Mouse (Mus musculus) CH12.LX (cell line): ENCODE measurements at regions not wholly inside any gene's neighbourhood (a gene's known extent, or its start where the extent isn't known, plus 50 kb on each side); places are given as distances from the start of the nearest gene placed in this dataset.

Experiments
- DNase-seq: peaks from one replicate; pipeline ENCODE4 v3.0.0-alpha.2; 2013; ENCODE audit errors: extremely low read depth
- H3K27ac ChIP-seq: 2 replicates; pipeline ENCODE4 v1.5.1; 2012; ENCODE audit warnings: low read depth, mild to moderate bottlenecking, control low read depth, moderate library complexity; ENCODE audit not compliant: insufficient read depth
- H3K27me3 ChIP-seq: replicated peaks from 2 replicates; pipeline ENCODE3; 2012; ENCODE audit warnings: inconsistent platforms
- H3K36me3 ChIP-seq, 2 experiments: replicated peaks in 1 of 2; 2 replicates each; pipeline versions ENCODE3 to v1.6.1; 2012; ENCODE audit warnings: inconsistent platforms in 1 of 2, low read length in 1 of 2, mild to moderate bottlenecking in 1 of 2, mixed read lengths in 1 of 2, moderate library complexity in 1 of 2; ENCODE audit not compliant: control insufficient read depth in 1 of 2, insufficient read depth in 1 of 2
- H3K4me1 ChIP-seq, 2 experiments: 2 replicates each; pipeline ENCODE4 v1.6.1; 2012; ENCODE audit warnings: inconsistent platforms in 1 of 2, moderate library complexity in 1 of 2; ENCODE audit not compliant: insufficient read depth in 2 of 2, control insufficient read depth in 1 of 2
- H3K4me2 ChIP-seq: 2 replicates; pipeline ENCODE4 v1.6.1; 2012; ENCODE audit warnings: low read depth, mild to moderate bottlenecking, control low read depth; ENCODE audit not compliant: poor library complexity, insufficient read depth, severe bottlenecking
- H3K4me3 ChIP-seq, 3 experiments: fragments of 150-350 bp in 1 of 3; sonication (generic) in 1 of 3; replicated peaks in 1 of 3; 2 replicates each; pipeline versions ENCODE3 to v1.5.1; 2011 to 2012; ENCODE audit warnings: low read depth in 2 of 3, low read length in 2 of 3, mild to moderate bottlenecking in 2 of 3, moderate library complexity in 2 of 3, control low read depth in 1 of 3, improper control_type of control experiment in 1 of 3, inconsistent platforms in 1 of 3, mixed read lengths in 1 of 3; ENCODE audit not compliant: poor library complexity in 1 of 3
- H3K79me2 ChIP-seq: replicated peaks from 2 replicates; pipeline ENCODE4 v1.6.1; 2012; ENCODE audit warnings: mild to moderate bottlenecking, moderate library complexity; ENCODE audit not compliant: control insufficient read depth, poor library complexity, insufficient read depth, severe bottlenecking; ENCODE audit errors: extremely low read depth
- H3K9ac ChIP-seq: 2 replicates; pipeline ENCODE4 v1.6.1; 2012; ENCODE audit warnings: low read depth, mild to moderate bottlenecking, control low read depth, moderate library complexity; ENCODE audit not compliant: insufficient read depth
- H3K9me3 ChIP-seq: replicated peaks from 2 replicates; pipeline ENCODE3; 2012; ENCODE audit warnings: low read length, inconsistent platforms, mixed read lengths
- CHD1 ChIP-seq: IDR thresholded peaks from 2 replicates; pipeline ENCODE4 v1.6.1; 2012; ENCODE audit warnings: low read depth, low read length, improper control_type of control experiment, inconsistent platforms
- CHD2 ChIP-seq: IDR thresholded peaks from 2 replicates; pipeline ENCODE4 v1.6.1; 2011; ENCODE audit warnings: low read length, improper control_type of control experiment
- E2F4 ChIP-seq: IDR thresholded peaks from 2 replicates; pipeline ENCODE4 v1.6.1; 2011; ENCODE audit warnings: low read depth, low read length, improper control_type of control experiment; ENCODE audit not compliant: insufficient replicate concordance
- EP300 ChIP-seq: IDR thresholded peaks from 2 replicates; pipeline ENCODE4 v1.6.1; 2011; ENCODE audit warnings: low read length, improper control_type of control experiment
- GABPA ChIP-seq: IDR thresholded peaks from 2 replicates; pipeline ENCODE4 v1.6.1; 2012; ENCODE audit warnings: low read depth, low read length, improper control_type of control experiment, inconsistent platforms; ENCODE audit not compliant: insufficient replicate concordance
- IRF4 ChIP-seq: IDR thresholded peaks from 2 replicates; pipeline ENCODE4 v1.6.1; 2014; ENCODE audit warnings: low read depth, mild to moderate bottlenecking, inconsistent platforms, low read length, improper control_type of control experiment
- MAZ ChIP-seq: IDR thresholded peaks from 2 replicates; pipeline ENCODE4 v1.6.1; 2012; ENCODE audit warnings: low read depth, mild to moderate bottlenecking, inconsistent platforms, low read length, improper control_type of control experiment, moderate library complexity
- MEF2A ChIP-seq: IDR thresholded peaks from 2 replicates; pipeline ENCODE4 v1.6.1; 2014; ENCODE audit warnings: low read depth, mild to moderate bottlenecking, inconsistent platforms, low read length, improper control_type of control experiment, borderline replicate concordance
- NRF1 ChIP-seq: IDR thresholded peaks from 2 replicates; pipeline ENCODE4 v1.6.1; 2014; ENCODE audit warnings: low read depth, mild to moderate bottlenecking, inconsistent platforms, low read length, improper control_type of control experiment, moderate library complexity
- SMC3 ChIP-seq: IDR thresholded peaks from 2 replicates; pipeline ENCODE4 v1.6.1; 2011; ENCODE audit warnings: low read depth, low read length, improper control_type of control experiment
- UBTF ChIP-seq: IDR thresholded peaks from 2 replicates; pipeline ENCODE4 v1.6.1; 2012; ENCODE audit warnings: low read depth, mild to moderate bottlenecking, inconsistent platforms, low read length, improper control_type of control experiment, moderate library complexity
- USF1 ChIP-seq: IDR thresholded peaks from 2 replicates; pipeline ENCODE4 v1.6.1; 2014; ENCODE audit warnings: low read depth, mild to moderate bottlenecking, inconsistent platforms, low read length, improper control_type of control experiment
- USF2 ChIP-seq: conservative IDR thresholded peaks from 2 replicates; pipeline ENCODE4 v1.6.1; 2011; ENCODE audit warnings: low read depth, low read length, improper control_type of control experiment
- ZKSCAN1 ChIP-seq: IDR thresholded peaks from 2 replicates; pipeline ENCODE4 v1.6.1; 2012; ENCODE audit warnings: low read depth, inconsistent platforms, low read length, improper control_type of control experiment, borderline replicate concordance
- ZNF384 ChIP-seq: IDR thresholded peaks from 2 replicates; pipeline ENCODE4 v1.6.1; 2012; ENCODE audit warnings: low read depth, low read length, improper control_type of control experiment, inconsistent platforms
- dilution Hi-C: fragments of 300-500 bp; cut with MboI; formaldehyde crosslinking; loops from 2 replicates; pipeline ENCODE4 v1.14.3; 2020; ENCODE audit warnings: low sequenced_read_pairs; ENCODE audit not compliant: extremely low pct_unique_long_range_greater_than_20kb, extremely low pct_ligation_motif_present
- in situ Hi-C: fragments of 300-500 bp; cut with MboI; formaldehyde crosslinking; loops from 3 replicates; pipeline ENCODE4 v1.14.3; 2019; ENCODE audit warnings: low sequenced_read_pairs, low pct_ligation_motif_present, low pct_unique_long_range_greater_than_20kb, mixed read lengths

- Histone ChIP-seq H3K27me3 (no peaks in the 10 kb centered on the region), H3K9ac (no peak overlapping the region), H3K4me3 (no peak overlapping the region), H3K36me3 (no peaks in the 10 kb centered on the region)
- in situ Hi-C loops, result no loop called here
- DNase-seq, result no peak
- no peak for TF ChIP-seq CHD2
- TF ChIP-seq ZKSCAN1, result no peak
- TF ChIP-seq GABPA, result no peak
- TF ChIP-seq SMC3, result no peak
- no peak for TF ChIP-seq UBTF
- TF ChIP-seq USF1, result no peak
- no peak for TF ChIP-seq MEF2A
- TF ChIP-seq, all 38 proteins: peak for 0
- H3K4me1 ChIP-seq, result no peaks in the 10 kb centered on the region
- dilution Hi-C loops, result no loop called here
- no peaks in the 10 kb centered on the region for H3K79me2 ChIP-seq
- H3K27ac ChIP-seq, result no peak overlapping the region
- peaks cover 87% of the 10 kb centered on the region for H3K9me3 ChIP-seq
- H3K4me2 ChIP-seq, result no peak overlapping the region
Observed at GRCm38 (mm10) chr12:106311831-106312600, 302.0 kb downstream of the Vrk1 start.

- no peaks in the 10 kb centered on the region for H3K27me3 ChIP-seq
- no peak overlapping the region for H3K27ac ChIP-seq
- no peak overlapping the region for H3K9ac ChIP-seq
- H3K79me2 ChIP-seq, result no peaks in the 10 kb centered on the region
- TF ChIP-seq NRF1 (no peak), ZNF384 (no peak), USF2 (no peak), CHD1 (no peak), UBTF (no peak), EP300 (no peak), MAZ (no peak), E2F4 (no peak), IRF4 (no peak)
- no peak for DNase-seq
- dilution Hi-C loops (no loop called here), in situ Hi-C loops (no loop called here)
- H3K36me3 ChIP-seq, result no peaks in the 10 kb centered on the region
- H3K4me2 ChIP-seq, result no peak overlapping the region
- H3K4me1 ChIP-seq, result no peaks in the 10 kb centered on the region
- H3K4me3 ChIP-seq, result no peak overlapping the region
- peaks cover 88% of the 10 kb centered on the region for H3K9me3 ChIP-seq
Observed at GRCm38 (mm10) chr12:106317738-106318137, 307.7 kb downstream of the Vrk1 start.
